Mouse (Mus musculus) liver, embryonic 16.5 days (tissue): Measurements from ENCODE around the gene Fars2. TPM values are rescaled to one million over a fixed set of nuclear protein-coding genes. Genes with fewer than 3 reads are reported as not detected.
"Not testable (repeated sequence)": the region's sequence is repeated elsewhere in the genome, so short reads cannot be mapped to it uniquely, and the experiment has no call there.

Experiments used
- ATAC-seq: fragments of 200-750 bp; cut with Nextera tagmentation; 2 replicates; pipeline ENCODE4 v1.8.0; 2017; ENCODE audit warnings: low read depth, mild to moderate bottlenecking, moderate number of reproducible peaks, moderate library complexity
- H3K27ac ChIP-seq: fragments of 300-500 bp; sonication (generic); 2 replicates; pipeline ENCODE4 v1.5.1; 2014; ENCODE audit warnings: mild to moderate bottlenecking, low read length
- H3K27me3 ChIP-seq: fragments of 300-500 bp; sonication (generic); 2 replicates; pipeline ENCODE4 v1.6.1; 2014; ENCODE audit warnings: low read depth, low read length, mixed read lengths; ENCODE audit not compliant: control insufficient read depth, insufficient read depth
- H3K36me3 ChIP-seq: fragments of 300-500 bp; sonication (generic); 2 replicates; pipeline ENCODE4 v1.6.1; 2014; ENCODE audit warnings: mild to moderate bottlenecking; ENCODE audit not compliant: control insufficient read depth, insufficient read depth
- H3K4me1 ChIP-seq: fragments of 300-500 bp; sonication (generic); 2 replicates; pipeline ENCODE4 v1.6.1; 2014; ENCODE audit warnings: low read depth, low read length, mixed read lengths; ENCODE audit not compliant: control insufficient read depth
- H3K4me2 ChIP-seq: fragments of 300-500 bp; sonication (generic); 2 replicates; pipeline ENCODE4 v1.6.1; 2014; ENCODE audit warnings: low read depth, low read length, mixed read lengths
- H3K4me3 ChIP-seq: fragments of 300-500 bp; sonication (generic); 2 replicates; pipeline ENCODE4 v1.5.1; 2014; ENCODE audit warnings: low read depth, mild to moderate bottlenecking, low read length
- H3K9ac ChIP-seq: fragments of 300-500 bp; sonication (generic); 2 replicates; pipeline ENCODE4 v1.6.1; 2014; ENCODE audit warnings: low read depth, low read length
- H3K9me3 ChIP-seq: fragments of 300-500 bp; sonication (generic); replicated peaks from 2 replicates; pipeline ENCODE4 v1.6.1; 2016; ENCODE audit warnings: low read length; ENCODE audit not compliant: control insufficient read depth
- WGBS: fragments of 180-500 bp; shearing (Covaris S2); extraction: QIAGEN DNeasy Blood & Tissue Kit; methylation state at CpG from one replicate; pipeline ENCODE4 v1.1.7; 2014; ENCODE audit not compliant: insufficient replicate concordance; 5-methylcytosine and 5-hydroxymethylcytosine counted together
- polyA plus RNA-seq: library from polyadenylated mRNA; unstranded; fragments of >200 nt; fragmentation: Nextera tagmentation; extraction: Ambion mirVana; gene quantifications from 2 replicates; pipeline ENCODE4 v1.2.1, GENCODE M21; 2015

The Fars2 gene
- polyA plus RNA-seq, 1 experiment from 2014 or later, result 26.0 TPM

- H3K27me3 ChIP-seq, result no peaks in the 10 kb centered on the region
These were observed 39.2 kb downstream of the Fars2 start for GRCm38 (mm10) chr13:36156340-36156931.

DNA sequence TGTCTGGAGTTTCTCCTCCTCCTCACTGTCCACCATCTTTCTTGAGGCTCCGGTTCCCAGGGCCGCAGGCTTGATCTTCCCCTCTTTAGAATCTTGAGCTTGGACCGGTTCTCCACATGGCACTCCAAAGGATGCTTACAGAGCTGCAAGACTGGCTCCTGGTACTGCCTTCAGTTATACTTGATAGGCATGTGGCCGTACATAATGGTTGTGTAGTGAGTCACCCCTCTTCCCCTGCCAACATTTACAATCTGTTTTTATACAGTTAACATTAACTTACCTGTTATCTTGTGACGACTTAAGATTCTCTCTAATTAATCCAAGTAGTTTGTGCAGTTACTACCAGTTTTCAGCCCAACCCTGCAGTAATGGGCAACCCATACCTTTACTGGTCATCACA is 46.2 kb downstream of the Fars2 start:
- Histone ChIP-seq H3K4me2 (no peak overlapping the region), H3K4me1 (no peaks in the 10 kb centered on the region), H3K27ac (no peak overlapping the region), H3K27me3 (no peaks in the 10 kb centered on the region), H3K4me3 (no peak overlapping the region), H3K36me3 (no peaks in the 10 kb centered on the region), H3K9ac (no peak overlapping the region), H3K9me3 (no peaks in the 10 kb centered on the region)
- 79% methylated on average over 5 of the region's 5 CpGs for WGBS
- ATAC-seq, result no peak

More at GRCm38 (mm10) chr13:36156340-36156931, 39.2 kb downstream of the Fars2 start:
- Histone ChIP-seq H3K4me2 (no peak overlapping the region), H3K4me3 (no peak overlapping the region), H3K4me1 (no peaks in the 10 kb centered on the region), H3K27ac (no peak overlapping the region), H3K9ac (no peak overlapping the region), H3K9me3 (peaks cover 5% of the 10 kb centered on the region), H3K36me3 (no peaks in the 10 kb centered on the region)
- WGBS, result 63% methylated on average over 7 of the region's 7 CpGs
- no peak for ATAC-seq

- Histone ChIP-seq H3K36me3 (no peaks in the 10 kb centered on the region), H3K4me1 (no peaks in the 10 kb centered on the region), H3K4me2 (no peak overlapping the region), H3K9me3 (no peaks in the 10 kb centered on the region), H3K4me3 (no peak overlapping the region), H3K9ac (no peak overlapping the region), H3K27ac (no peak overlapping the region), H3K27me3 (no peaks in the 10 kb centered on the region)
- 43% methylated on average over 1 of the region's 1 CpGs for WGBS
- no peak for ATAC-seq
These were observed 46.7 kb downstream of the Fars2 start for GRCm38 (mm10) chr13:36163898-36164297.

DNA sequence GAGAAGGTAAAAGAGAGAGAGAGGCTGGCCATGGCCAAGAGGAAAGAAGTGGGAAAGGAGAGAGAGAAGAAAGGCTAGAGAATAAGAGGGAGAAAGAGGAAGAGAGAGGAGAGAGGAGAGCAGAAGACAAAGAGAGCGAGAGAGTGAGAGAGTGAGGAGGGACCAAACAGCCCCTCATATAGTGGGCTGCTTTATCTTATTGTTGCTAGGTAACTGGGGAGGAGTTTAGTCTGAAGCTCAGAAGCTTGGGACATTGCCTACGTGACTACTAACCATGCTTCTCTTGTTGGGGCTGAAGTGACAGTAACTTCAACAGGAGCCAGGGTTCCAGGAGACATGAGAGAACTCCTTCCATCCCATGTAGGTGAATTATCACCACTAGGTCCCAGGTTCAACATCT is 55.8 kb downstream of the Fars2 start:
- not testable (repeated sequence) for H3K4me1 ChIP-seq, H3K4me3 ChIP-seq, H3K36me3 ChIP-seq, H3K27me3 ChIP-seq, H3K9me3 ChIP-seq
- WGBS, result 29% methylated on average over 2 of the region's 2 CpGs
- Histone ChIP-seq H3K4me2 (peak overlapping the region; percentile 40), H3K9ac (0 out of 2 replicates have a peak overlapping the region, but pooled peaks have one; percentile 19), H3K27ac (peak overlapping the region; percentile 56)
- peak; percentile 89 for ATAC-seq

DNA sequence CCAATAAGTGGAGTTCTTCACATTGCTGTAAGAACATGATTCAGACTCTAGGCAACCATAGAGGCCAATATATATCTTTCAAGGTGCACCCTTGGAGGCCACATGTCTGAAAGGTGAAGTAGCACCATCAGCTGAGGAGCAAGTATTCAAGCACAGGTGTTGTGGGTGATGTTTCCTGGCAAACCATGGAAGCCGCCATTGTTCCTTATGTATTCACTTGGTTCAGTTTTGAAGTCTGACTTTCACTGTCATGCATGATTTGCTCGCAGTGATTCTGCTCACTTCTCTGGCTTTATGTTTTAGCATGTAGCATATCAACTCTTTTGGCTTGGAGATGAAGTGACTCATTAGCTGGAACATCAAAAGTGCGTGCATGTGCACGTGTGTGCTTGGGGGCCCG is 56.9 kb downstream of the Fars2 start:
- Histone ChIP-seq H3K36me3 (no peaks in the 10 kb centered on the region), H3K9me3 (no peaks in the 10 kb centered on the region), H3K4me2 (no peak overlapping the region), H3K9ac (no peak overlapping the region), H3K4me3 (no peak overlapping the region), H3K4me1 (peaks cover 6% of the 10 kb centered on the region), H3K27me3 (no peaks in the 10 kb centered on the region), H3K27ac (no peak overlapping the region)
- no peak for ATAC-seq
- 90% methylated on average over 5 of the region's 5 CpGs for WGBS

GRCm38 (mm10) chr13:36174772-36175171 is 57.6 kb downstream of the Fars2 start:
- Histone ChIP-seq H3K9me3 (no peaks in the 10 kb centered on the region), H3K9ac (no peak overlapping the region), H3K4me1 (peaks cover 6% of the 10 kb centered on the region), H3K27ac (no peak overlapping the region), H3K4me2 (no peak overlapping the region), H3K36me3 (no peaks in the 10 kb centered on the region), H3K27me3 (no peaks in the 10 kb centered on the region), H3K4me3 (no peak overlapping the region)
- WGBS, result 72% methylated on average over 4 of the region's 4 CpGs
- no peak for ATAC-seq

GRCm38 (mm10) chr13:36181231-36181630 is 64.0 kb downstream of the Fars2 start:
- H3K9ac ChIP-seq, result no peak overlapping the region
- no peaks in the 10 kb centered on the region; the same call in 1 of the 2 replicates for H3K4me1 ChIP-seq
- no peaks in the 10 kb centered on the region for H3K36me3 ChIP-seq
- H3K27me3 ChIP-seq, result no peaks in the 10 kb centered on the region
- H3K9me3 ChIP-seq, result no peaks in the 10 kb centered on the region
- 61% methylated on average over 2 of the region's 2 CpGs for WGBS
- H3K4me2 ChIP-seq, result no peak overlapping the region
- H3K4me3 ChIP-seq, result no peak overlapping the region
- no peak for ATAC-seq
- H3K27ac ChIP-seq, result no peak overlapping the region

- H3K27me3 ChIP-seq, result no peaks in the 10 kb centered on the region
- ATAC-seq, result peak; percentile 48; the same call in 1 of the 2 replicates
- no peak overlapping the region for H3K4me3 ChIP-seq
- peaks cover 2% of the 10 kb centered on the region for H3K4me1 ChIP-seq
- H3K36me3 ChIP-seq, result no peaks in the 10 kb centered on the region
- H3K27ac ChIP-seq, result no peak overlapping the region
- peak overlapping the region; percentile 30; the same call in 1 of the 2 replicates for H3K4me2 ChIP-seq
- H3K9ac ChIP-seq, result no peak overlapping the region
- no peaks in the 10 kb centered on the region for H3K9me3 ChIP-seq
- 68% methylated on average over 2 of the region's 2 CpGs for WGBS
These were observed 73.4 kb downstream of the Fars2 start for GRCm38 (mm10) chr13:36190577-36190976.

GRCm38 (mm10) chr13:36193484-36194113 is 76.4 kb downstream of the Fars2 start:
- H3K4me2 ChIP-seq, result no peak overlapping the region
- no peak overlapping the region for H3K4me3 ChIP-seq
- H3K27ac ChIP-seq, result no peak overlapping the region
- 75% methylated on average over 5 of the region's 5 CpGs for WGBS
- no peaks in the 10 kb centered on the region for H3K36me3 ChIP-seq
- H3K9me3 ChIP-seq, result no peaks in the 10 kb centered on the region
- ATAC-seq, result no peak
- no peaks in the 10 kb centered on the region for H3K27me3 ChIP-seq
- peaks cover 2% of the 10 kb centered on the region for H3K4me1 ChIP-seq
- H3K9ac ChIP-seq, result no peak overlapping the region
